Mouse (Mus musculus): ENCODE results near the gene Pdcd2l.

The Pdcd2l gene

DNA sequence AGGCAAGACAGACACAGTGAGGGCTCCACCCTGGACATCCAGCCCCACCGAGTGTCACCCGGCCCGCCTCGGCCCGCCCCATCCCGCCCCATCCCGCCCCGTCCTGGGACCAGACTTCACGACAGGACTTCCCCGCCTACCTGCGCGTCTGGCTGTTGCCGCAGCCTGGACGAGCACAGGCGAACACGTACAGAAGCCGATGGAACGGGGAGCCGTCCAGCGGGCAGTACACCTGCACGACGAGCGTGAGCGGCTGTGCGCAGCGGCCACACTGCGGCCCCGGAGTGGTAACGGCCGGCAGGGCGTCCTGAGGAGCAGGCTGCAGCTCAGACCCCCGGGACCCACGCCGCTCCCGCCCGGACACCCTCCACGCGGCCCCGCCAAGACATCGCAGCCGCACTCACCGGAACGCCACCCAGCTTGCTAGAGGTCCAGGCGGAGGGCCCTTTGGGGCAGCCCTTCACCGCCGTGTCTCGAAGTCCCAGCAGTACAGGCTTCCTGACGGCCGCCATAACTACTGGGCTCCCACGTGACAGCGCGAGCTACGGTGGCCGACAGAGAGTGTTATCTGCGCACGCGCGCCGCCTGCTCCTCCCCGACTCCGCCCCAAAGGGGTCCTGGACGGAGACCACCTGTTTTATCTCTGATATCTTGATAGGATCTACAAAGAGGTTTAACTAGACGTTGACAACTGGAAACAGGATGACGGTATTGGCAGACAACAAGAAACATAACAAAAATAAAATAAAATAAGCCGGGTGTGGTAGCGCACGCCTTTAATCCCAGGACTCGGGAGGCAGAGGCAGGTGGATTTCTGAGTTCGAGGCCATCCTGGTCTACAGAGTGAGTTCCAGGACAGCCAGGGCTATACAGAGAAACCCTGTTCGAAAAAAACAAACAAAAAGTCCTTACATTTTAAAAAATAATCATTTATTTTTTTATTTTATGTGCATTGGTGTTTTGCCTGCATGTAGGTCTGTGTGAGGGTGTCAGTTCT lies at the start of gene Pdcd2l:
Pdcd2l (minus strand) TSS at position 530 of the 997 bp plus-strand sequence.
- peak; percentile 92 for DNase-seq

DNA sequence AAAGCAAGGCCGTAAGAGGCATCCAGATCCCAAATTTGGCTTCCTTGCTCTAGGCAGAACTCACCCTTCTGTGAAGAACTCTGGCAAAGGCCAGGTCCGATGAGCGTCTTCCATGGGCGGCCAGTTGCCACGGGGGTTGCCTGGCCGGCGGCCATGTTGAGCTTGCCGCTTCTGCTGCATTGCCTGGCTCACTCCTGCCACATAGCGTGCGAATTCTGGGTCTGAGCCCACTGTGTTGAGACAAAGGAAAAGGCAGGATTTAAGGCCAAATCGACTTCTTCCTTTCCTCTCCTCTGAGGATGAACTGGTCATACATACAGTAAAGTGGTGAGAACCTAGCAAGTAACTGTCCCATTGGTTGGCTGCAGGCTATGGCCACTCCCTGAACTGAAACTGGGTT lies 45.7 kb upstream of the Pdcd2l start:
- DNase-seq = no peak

DNA sequence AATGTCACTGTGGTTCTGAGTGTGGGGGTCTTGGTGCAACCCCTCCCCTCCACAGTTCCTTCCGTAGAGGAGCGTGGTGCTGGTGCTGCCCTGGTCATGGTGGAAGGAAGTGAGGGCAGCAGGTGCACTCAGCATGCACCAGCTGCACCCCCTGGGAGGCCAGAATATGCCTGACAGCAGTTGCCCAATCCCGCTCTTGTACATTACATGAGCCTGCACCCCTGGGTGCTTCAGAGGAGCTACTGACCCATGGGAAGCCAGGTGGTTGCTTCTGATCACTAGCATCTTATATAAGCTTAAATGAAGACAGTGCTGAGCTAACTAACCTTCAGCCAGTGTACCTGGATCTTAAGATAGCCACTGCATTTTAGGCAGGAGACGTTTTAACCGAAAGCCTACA lies 41.6 kb upstream of the Pdcd2l start:
- no peak for DNase-seq

DNA sequence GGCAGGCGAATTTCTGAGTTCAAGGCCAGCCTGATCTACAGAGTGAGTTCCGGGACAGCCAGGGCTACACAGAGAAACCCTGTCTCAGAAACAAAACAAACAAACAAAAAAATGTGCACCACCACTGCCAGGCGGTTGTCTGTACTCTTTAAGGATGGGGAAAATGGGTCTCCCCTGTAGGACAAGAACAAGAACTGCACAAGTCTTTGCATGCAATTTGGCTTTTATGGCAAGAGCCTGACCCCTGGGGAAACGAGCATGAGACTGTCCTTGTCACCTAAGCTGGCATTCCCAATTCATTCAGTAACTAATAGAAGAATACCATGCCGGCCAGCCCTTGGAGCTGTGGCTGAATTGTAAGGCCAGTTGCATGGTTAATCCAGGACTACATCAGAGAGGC lies 39.1 kb upstream of the Pdcd2l start:
- DNase-seq = no peak

- DNase-seq = no peak
These were observed 38.4 kb upstream of the Pdcd2l start for GRCm38 (mm10) chr7:34234610-34235561.

DNA sequence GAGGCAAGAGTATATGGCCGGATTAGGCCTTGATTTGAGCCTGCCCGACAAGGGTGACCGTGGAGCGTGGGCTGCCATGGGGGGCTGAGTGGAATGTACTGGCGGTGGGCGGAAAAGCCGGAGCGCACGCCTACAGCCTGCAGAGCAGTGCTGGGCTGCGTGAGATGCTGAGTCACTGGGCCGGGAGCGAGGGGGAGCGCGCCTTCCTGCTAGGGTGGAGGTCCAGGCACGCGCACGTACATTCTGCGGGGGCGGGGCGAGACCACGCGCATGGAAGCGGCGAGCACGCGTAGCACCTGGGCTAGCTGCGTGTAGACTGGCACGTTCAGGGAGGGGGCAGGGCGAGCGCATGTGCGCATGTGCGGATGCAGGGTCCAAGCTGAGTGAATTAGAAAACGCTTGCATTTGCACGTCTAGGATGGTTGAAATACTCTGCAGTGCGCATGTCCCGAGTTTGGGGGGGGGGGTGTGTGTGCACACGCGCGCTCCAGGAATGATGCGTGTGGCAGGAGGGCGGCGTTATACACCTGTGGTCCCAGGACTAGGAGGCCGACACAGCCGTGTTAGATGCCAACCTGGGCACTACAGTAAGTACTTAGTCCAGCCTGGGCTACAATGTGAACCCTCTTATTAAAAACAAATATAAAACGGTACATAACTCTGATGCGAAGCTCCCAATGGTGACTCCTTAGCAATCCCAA lies 37.6 kb upstream of the Pdcd2l start:
- DNase-seq = peak; percentile 100

DNA sequence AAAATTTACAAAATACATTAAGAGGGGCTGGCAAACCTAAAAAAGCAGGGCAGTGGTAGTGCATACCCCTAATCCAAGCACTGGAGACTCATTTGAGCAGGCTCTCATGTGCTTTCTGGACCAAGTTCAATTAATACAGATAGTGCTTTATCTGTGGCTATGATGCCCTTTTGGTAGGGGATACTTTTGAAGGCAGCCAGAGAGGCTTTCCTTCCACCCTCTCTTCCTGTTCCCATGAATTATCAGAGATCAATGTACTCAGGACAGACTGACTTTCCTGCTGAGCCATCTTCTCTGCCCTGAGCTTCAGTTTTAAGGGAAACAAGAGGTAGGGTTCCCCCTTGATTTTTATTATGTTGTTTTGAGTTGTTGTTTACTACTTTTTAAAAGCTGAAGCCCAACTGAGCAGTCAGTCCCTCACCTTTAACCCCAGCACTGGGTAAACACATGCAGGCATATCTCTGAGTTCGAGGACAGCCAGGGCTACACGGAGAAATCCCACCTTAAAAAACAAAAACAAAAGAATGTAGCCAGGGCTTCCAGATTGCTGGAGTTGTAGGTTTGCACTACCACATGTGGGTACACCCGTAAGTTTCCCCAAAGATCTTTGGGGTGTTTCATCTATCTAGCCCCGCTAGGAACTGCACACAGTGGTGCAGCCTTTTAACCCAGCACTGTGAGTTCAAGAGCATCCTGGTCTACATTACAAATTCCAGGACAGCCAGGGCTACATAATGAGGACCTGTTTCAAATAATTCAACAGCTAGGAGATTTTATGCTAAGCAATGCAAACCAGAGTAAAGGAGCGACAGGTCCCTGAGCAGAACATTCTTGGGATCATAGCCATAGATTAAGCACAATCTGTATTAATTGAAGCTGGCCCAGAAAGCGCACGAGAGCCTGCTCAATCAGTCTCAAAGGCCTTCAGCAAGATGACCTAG lies 36.6 kb upstream of the Pdcd2l start:
- no peak for DNase-seq

- DNase-seq = peak; percentile 82
These were observed 33.7 kb upstream of the Pdcd2l start, which contains the start of gene Gpi1 for GRCm38 (mm10) chr7:34230116-34230515. TSS of gene Gpi1 (minus strand) at chr7:34230336.

GRCm38 (mm10) chr7:34229691-34230111 lies 33.2 kb upstream of the Pdcd2l start:
- DNase-seq = peak; percentile 64

DNA sequence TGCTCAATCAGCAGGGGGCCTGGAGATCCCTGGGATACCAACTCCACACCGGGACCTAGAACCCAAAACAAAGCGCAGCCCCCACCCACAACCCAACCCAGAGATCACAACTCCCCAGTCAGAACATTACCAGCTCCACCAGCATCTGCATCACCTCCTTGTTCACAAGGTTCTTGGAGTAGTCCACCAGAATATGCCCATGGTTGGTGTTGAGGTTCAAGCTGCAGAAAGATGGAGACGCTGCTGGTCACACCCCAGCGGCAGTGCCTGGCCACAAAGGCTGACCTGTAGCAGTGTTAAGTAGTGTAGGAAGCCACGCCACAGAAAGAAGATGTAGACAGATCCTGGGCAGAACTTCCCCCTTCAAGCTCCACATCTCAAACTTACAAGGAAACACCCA lies 32.7 kb upstream of the Pdcd2l start:
- DNase-seq = peak; percentile 18

DNA sequence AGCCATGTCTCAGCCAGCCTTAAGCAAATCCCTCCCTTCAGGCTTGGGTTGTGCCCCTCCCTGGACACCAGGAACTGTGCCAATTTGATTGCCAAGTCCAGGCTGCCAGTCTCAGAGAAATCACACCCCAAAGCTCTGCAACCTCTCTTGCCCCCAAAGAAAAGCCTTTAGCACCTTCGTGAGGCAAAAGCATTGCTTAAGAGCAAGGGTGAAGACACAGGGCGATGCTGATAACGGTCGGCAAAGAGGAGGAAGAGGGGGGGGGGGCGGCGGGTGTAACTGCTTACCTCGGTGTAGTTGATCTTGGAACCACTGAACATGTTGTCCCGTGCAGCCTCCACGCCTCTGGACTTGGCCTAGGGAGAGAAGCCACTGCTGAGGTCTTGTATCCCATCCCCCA lies 32.2 kb upstream of the Pdcd2l start:
- DNase-seq = no peak

DNA sequence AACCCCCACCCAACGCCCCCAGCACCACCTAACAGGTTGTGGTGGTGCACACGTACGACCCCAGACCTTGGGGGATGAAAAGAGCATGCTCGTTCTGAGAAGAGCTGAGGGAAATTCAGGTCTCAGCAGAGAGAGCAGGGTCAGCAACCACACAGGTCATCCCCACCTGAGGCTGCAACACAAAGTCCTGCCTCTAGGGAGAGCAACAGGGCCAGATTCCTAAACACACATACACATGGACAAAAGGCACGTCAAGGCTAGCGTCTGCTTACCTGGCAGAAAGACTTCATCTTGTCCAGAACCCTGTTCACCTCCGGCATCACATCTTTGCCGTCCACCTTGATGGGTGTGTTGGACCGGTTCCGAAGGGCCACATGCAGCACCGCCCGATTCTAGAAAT lies 30.4 kb upstream of the Pdcd2l start:
- DNase-seq = no peak

- DNase-seq = peak; percentile 47
These were observed 29.6 kb upstream of the Pdcd2l start for GRCm38 (mm10) chr7:34226086-34226485.

DNA sequence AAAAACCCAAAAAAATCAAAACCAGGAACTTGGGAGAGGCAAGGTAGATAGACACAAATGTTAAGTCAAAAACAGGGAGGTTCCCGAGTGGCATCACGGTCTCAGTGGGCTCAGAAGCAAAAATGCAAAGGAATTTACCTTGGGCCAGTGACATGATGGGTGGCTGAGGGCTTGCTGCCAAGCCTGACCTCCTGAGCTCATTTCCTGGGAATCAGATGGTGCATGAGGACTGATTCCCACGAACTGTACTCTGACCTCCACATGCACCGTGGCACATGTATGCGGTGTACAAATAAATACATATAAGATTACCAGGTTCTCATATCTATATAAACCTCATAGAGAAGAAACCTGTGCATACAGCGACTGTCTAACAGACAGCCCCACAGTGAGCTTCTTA lies 27.8 kb upstream of the Pdcd2l start:
- DNase-seq = no peak

- no peak for DNase-seq
These were observed 25.9 kb upstream of the Pdcd2l start for GRCm38 (mm10) chr7:34222340-34222739.

GRCm38 (mm10) chr7:34221594-34222250 lies 25.3 kb upstream of the Pdcd2l start:
- DNase-seq = no peak

DNA sequence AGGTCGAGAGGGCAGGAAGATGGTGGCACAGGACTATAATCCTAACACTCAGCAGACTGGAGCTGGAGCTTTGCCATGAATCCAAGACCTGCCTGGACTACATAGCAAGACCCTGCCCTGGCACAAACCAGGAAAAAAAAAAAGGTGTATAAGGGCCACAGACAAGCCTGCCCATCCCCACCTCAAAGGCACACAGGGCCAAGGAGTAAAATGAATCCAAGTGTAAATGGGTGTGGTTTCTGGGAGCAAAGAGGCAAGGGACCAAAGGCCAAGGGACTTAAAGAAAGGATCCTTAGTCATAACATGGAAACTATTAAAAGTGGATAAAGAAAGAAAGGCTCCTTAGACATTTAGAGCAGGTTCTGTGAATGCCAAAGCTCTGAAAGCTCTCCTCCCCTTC lies 22.0 kb upstream of the Pdcd2l start:
- no peak for DNase-seq

DNA sequence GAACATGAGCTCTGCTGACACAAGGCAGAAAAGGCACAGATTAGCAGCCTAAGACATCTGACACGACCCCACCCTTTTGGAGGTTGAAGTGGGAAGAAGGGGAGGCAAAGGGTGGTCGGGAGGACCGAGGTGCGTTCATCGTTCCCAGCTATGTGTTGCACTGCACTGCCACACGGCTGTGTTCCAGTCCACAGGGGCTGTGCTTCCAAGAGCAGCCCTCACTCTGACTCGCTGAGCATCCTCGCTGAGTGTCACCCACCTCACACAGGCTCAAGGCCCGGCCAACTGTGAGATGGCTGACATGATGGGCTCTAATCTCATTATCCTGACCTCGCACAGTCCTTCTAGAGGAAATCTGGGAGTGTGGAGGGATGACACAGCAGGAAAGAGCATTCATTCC lies 20.0 kb upstream of the Pdcd2l start:
- DNase-seq = no peak

GRCm38 (mm10) chr7:34215481-34215880 lies 19.0 kb upstream of the Pdcd2l start:
- DNase-seq = no peak

DNA sequence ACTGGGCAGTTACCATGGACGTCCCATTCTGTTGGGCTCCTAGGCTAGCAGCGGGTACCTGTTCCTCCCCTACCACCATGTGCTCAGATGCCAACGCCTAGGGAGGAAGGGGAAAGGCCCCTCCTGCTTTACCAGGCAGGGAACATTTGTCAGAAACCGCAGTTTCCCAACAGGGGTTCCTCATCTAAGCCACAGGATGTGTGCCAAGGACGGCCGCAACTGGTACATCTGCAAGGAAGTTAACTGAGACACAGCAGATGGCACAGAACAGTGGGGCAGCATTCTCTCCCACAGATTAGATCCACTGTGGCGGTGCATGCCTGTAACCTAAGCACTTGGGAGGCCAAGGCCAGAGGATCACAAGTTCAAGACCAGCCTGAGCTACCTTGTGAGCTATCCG lies 18.2 kb upstream of the Pdcd2l start:
- DNase-seq = no peak

- DNase-seq = no peak
These were observed 16.8 kb upstream of the Pdcd2l start for GRCm38 (mm10) chr7:34213281-34213680.
